Mouse (Mus musculus) lung, embryonic 15.5 days (tissue): ENCODE data around the gene Lgals4. TPM values are rescaled to one million over a fixed set of nuclear protein-coding genes. Genes with fewer than 3 reads are reported as not detected.
"Not testable (repeated sequence)": the region's sequence is repeated elsewhere in the genome, so short reads cannot be mapped to it uniquely, and the experiment has no call there.

Experiments
- ATAC-seq: fragments of 200-750 bp; cut with Nextera tagmentation; 2 replicates; pipeline ENCODE4 v1.8.0; 2017; ENCODE audit warnings: moderate number of reproducible peaks, borderline replicate concordance; ENCODE audit not compliant: low FRiP score, low TSS enrichment; ENCODE audit errors: extremely low read depth
- H3K27ac ChIP-seq: fragments of 300-500 bp; sonication (generic); 2 replicates; pipeline ENCODE4 v1.5.1; 2015; ENCODE audit warnings: moderate library complexity, mild to moderate bottlenecking, inconsistent platforms
- H3K27me3 ChIP-seq: fragments of 300-500 bp; sonication (generic); 2 replicates; pipeline ENCODE4 v1.6.1; 2015; ENCODE audit warnings: inconsistent platforms
- H3K36me3 ChIP-seq: fragments of 300-500 bp; sonication (generic); 2 replicates; pipeline ENCODE4 v1.6.1; 2015; ENCODE audit warnings: inconsistent platforms
- H3K4me1 ChIP-seq: fragments of 300-500 bp; sonication (generic); 2 replicates; pipeline ENCODE4 v1.6.1; 2015; ENCODE audit warnings: inconsistent platforms
- H3K4me2 ChIP-seq: fragments of 300-500 bp; sonication (generic); 2 replicates; pipeline ENCODE4 v1.6.1; 2015; ENCODE audit warnings: inconsistent platforms, mild to moderate bottlenecking, moderate library complexity
- H3K4me3 ChIP-seq: fragments of 300-500 bp; sonication (generic); 2 replicates; pipeline ENCODE4 v1.5.1; 2015; ENCODE audit warnings: mild to moderate bottlenecking, inconsistent platforms
- H3K9ac ChIP-seq: fragments of 300-500 bp; sonication (generic); 2 replicates; pipeline ENCODE4 v1.6.1; 2015; ENCODE audit warnings: inconsistent platforms
- H3K9me3 ChIP-seq: fragments of 300-500 bp; sonication (generic); 2 replicates; pipeline ENCODE4 v1.6.1; 2016; ENCODE audit warnings: inconsistent platforms
- WGBS: fragments of 180-500 bp; shearing (Covaris S2); methylation state at CpG from one replicate; pipeline ENCODE4 v1.1.7; 2015; 5-methylcytosine and 5-hydroxymethylcytosine counted together
- polyA plus RNA-seq: library from polyadenylated mRNA; unstranded; fragments of >200 nt; fragmentation: Nextera tagmentation; extraction: Ambion mirVana; gene quantifications from 2 replicates; pipeline ENCODE4 v1.2.1, GENCODE M21; 2015

Gene Lgals4
- polyA plus RNA-seq, 1 experiment from 2014 or later, result 9.2 TPM

DNA sequence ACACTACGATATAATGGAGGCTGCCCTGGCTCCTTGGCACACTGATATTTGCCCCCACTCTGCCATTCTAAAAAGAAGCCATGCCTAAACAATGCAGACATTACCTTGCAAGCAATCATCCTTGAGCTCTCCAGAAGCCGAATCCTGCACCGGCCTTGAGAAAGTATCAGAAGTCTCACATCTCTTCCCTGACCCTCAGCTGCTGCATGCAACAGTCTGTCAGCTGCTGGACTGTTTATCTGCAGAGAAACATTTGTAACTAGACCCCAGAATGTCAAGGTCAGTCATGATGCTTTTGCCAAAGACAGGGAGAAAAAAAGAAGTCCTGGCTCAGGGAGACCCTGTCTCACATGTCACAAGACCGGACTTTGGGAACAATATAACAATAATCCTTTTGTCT, 42.4 kb downstream of the Lgals4 start:
- no peak overlapping the region for H3K4me3 ChIP-seq
- 56% methylated on average over 4 of the region's 4 CpGs for WGBS

DNA sequence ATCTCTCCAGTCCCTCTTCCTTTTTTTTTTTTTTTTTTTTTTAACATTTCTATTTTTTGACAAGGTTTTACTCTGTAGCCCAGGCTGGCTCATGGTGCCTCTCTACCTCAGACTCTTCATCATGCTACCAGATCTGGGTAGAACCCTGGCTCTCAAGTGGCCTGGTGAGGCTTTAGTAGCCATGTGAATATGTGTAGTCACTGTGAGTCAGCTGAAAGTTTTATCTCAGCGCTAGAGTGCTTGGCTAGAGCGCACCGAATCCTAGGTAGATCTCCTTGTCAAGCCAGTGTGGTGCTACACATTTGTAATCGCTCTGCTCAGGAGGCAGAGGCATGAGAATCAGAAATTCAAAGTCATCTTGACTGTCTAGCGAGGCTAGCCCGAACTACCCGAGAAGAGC, 43.5 kb downstream of the Lgals4 start:
- Histone ChIP-seq H3K9ac (no peak overlapping the region), H3K4me3 (no peak overlapping the region), H3K4me1 (0 out of 2 replicates have a peak, but pooled peaks cover 7% of the 10 kb centered on the region), H3K27ac (no peak overlapping the region), H3K9me3 (no peaks in the 10 kb centered on the region), H3K36me3 (no peaks in the 10 kb centered on the region), H3K4me2 (no peak overlapping the region), H3K27me3 (no peaks in the 10 kb centered on the region)
- 74% methylated on average over 7 of the region's 7 CpGs for WGBS
- no peak for ATAC-seq

More for the DNA sequence above, 42.4 kb downstream of the Lgals4 start:
- no peak overlapping the region for H3K9ac ChIP-seq
- H3K4me2 ChIP-seq, result no peak overlapping the region
- H3K27me3 ChIP-seq, result no peaks in the 10 kb centered on the region
- ATAC-seq, result no peak
- no peaks in the 10 kb centered on the region for H3K9me3 ChIP-seq
- H3K27ac ChIP-seq, result no peak overlapping the region
- 0 out of 2 replicates have a peak, but pooled peaks cover under 1% of the 10 kb centered on the region for H3K4me1 ChIP-seq
- H3K36me3 ChIP-seq, result no peaks in the 10 kb centered on the region

DNA sequence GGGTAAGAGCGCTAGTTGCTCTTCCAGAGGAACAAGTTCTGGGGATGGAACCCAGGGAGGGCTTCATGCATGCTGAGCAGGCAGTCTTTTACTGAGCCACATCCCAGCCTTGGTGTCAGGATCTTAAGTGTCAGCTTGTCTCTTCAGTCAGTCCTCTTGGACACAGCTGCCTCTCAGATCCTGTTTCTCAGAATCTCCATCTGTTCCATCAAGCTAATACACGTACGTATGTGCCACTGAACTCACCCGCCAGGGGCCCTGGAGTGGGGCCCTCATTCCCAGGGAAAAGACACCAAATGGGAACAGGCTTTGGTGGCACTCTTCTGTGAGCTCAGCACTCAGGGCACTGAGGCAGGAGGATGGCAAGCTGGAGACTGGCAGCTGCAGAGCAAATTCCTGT, 44.2 kb downstream of the Lgals4 start:
- Histone ChIP-seq H3K4me2 (no peak overlapping the region), H3K36me3 (no peaks in the 10 kb centered on the region), H3K27me3 (no peaks in the 10 kb centered on the region), H3K9ac (no peak overlapping the region), H3K27ac (no peak overlapping the region), H3K9me3 (no peaks in the 10 kb centered on the region), H3K4me3 (no peak overlapping the region), H3K4me1 (0 out of 2 replicates have a peak, but pooled peaks cover 7% of the 10 kb centered on the region)
- no peak for ATAC-seq
- WGBS, result 67% methylated on average over 4 of the region's 4 CpGs

DNA sequence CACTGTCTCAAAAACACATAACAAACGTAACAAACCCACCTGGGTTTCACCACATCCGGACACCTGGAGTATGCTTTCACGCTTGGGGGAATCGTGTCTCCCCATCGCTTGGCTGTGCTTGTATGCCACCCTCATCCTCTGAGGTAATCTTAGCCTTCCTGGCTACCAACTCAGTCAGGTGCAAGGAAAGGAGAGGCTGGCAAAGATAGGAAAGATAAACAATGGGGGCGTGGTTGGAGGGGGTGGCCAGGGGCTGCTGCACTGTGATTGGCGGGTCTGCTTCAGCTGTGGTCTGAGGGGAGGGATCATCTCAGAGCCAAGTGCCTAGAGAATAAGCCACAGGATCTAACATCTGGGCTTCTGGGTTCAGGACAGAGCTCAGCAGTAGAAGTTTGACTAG, 46.0 kb downstream of the Lgals4 start:
- no peaks in the 10 kb centered on the region for H3K36me3 ChIP-seq
- 63% methylated on average over 7 of the region's 7 CpGs for WGBS
- no peak overlapping the region for H3K9ac ChIP-seq
- H3K9me3 ChIP-seq, result no peaks in the 10 kb centered on the region
- H3K4me3 ChIP-seq, result no peak overlapping the region
- no peaks in the 10 kb centered on the region for H3K27me3 ChIP-seq
- no peak overlapping the region for H3K27ac ChIP-seq
- H3K4me1 ChIP-seq, result 0 out of 2 replicates have a peak, but pooled peaks cover 7% of the 10 kb centered on the region
- ATAC-seq, result no peak
- H3K4me2 ChIP-seq, result no peak overlapping the region

DNA sequence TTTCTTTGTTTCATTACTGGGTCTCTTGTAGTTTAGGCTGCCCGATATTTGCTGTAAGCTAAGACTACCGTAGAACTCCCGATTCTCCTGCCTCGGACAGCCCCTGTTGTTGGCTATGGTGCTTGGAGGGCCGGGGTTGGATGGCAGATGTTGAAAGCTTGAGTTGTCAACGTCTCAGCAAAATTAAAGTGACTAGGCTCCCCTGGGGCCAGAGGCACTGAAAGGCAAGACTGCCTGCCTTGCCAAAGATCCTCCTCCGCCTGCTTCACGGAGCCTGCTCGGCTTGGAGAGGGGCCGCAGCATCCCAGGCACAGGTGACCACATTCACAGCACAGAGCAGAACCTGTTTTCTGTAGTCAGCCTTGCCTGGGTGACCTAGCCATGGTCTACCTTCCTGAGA, 46.9 kb downstream of the Lgals4 start:
- Histone ChIP-seq H3K9me3 (no peaks in the 10 kb centered on the region), H3K36me3 (no peaks in the 10 kb centered on the region), H3K4me3 (no peak overlapping the region), H3K27me3 (0 out of 2 replicates have a peak, but pooled peaks cover 1% of the 10 kb centered on the region), H3K4me1 (0 out of 2 replicates have a peak, but pooled peaks cover 7% of the 10 kb centered on the region), H3K9ac (no peak overlapping the region), H3K4me2 (no peak overlapping the region), H3K27ac (no peak overlapping the region)
- ATAC-seq, result no peak
- WGBS, result 76% methylated on average over 10 of the region's 10 CpGs

DNA sequence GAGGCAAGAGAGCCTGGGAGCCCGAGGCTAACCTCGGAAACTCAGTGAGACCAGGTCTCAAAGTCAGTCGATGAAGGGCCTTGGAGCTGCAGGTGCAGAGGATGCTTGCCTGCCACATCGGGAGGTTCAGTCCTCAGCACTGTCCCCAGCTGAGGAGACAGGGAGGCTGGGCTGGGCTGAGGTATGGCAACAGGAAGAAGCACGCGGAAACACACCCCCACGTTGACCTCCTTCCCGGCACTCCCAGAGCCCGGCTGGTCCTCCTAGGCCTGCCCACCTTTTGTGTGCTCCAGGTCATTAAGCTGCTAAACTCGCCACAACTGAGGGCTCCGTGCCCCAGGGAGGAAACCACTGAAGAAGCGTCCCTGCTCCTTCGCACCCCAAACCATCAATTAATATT, 47.5 kb downstream of the Lgals4 start, which contains the start of gene Capn12:
Gene Capn12, plus strand, starts transcription at position 224 of the 400 bp plus-strand sequence.
- no peak within 1 kb of the TSS for H3K9ac ChIP-seq
- H3K27me3 ChIP-seq, result peaks cover 8% of the 10 kb centered on the region
- H3K4me3 ChIP-seq, result no peak within 1 kb of the TSS
- no peak within 1 kb of the TSS for H3K27ac ChIP-seq
- WGBS, result 37% methylated on average over 13 of the region's 13 CpGs
- H3K36me3 ChIP-seq, result no peaks in the 10 kb centered on the region
- no peak within 1 kb of the TSS for H3K4me2 ChIP-seq
- ATAC-seq, result no peak
- H3K9me3 ChIP-seq, result no peaks in the 10 kb centered on the region
- H3K4me1 ChIP-seq, result 0 out of 2 replicates have a peak, but pooled peaks cover 7% of the 10 kb centered on the region

DNA sequence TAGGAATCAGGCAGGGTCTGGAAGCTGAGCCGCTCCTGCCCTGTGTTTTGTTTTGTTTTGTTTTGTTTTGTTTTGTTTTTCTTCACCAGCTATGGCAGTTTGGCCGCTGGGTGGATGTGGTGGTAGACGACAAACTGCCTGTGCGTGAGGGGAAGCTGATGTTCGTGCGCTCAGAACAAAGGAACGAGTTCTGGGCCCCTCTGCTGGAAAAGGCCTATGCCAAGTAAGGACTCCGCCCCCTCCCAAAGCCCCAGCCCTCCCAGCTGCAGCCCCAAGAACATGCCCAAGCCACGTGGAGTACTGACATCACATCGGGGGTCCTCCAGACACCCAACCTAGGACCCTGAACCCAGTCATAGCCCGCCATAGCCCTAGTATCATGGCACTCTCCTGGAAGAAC, 49.4 kb downstream of the Lgals4 start:
- Histone ChIP-seq H3K9ac (no peak overlapping the region), H3K4me3 (no peak overlapping the region), H3K4me2 (no peak overlapping the region), H3K36me3 (no peaks in the 10 kb centered on the region), H3K27me3 (peaks cover 26% of the 10 kb centered on the region), H3K9me3 (no peaks in the 10 kb centered on the region), H3K4me1 (0 out of 2 replicates have a peak, but pooled peaks cover 7% of the 10 kb centered on the region), H3K27ac (no peak overlapping the region)
- 0 out of 2 replicates have a peak, but pooled peaks have one; percentile 15 for ATAC-seq
- 60% methylated on average over 11 of the region's 11 CpGs for WGBS

DNA sequence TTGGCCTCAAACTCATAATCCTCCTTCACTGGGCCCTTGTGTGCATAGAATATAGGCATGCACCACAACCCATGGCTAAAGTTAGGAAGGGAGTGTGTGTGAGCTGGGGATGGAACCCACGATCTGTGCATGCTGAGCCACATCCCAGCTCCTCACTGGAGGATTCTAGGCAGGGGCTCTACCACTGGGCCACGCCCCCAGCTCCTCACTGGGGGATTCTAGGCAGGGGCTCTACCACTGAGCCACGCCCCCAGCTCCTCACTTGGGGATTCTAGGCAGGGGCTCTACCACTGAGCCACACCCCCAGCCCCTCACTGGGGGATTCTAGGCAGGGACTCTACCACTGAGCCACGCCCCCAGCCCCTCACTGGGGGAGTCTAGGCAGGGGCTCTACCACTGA, 50.0 kb downstream of the Lgals4 start:
- H3K4me2 ChIP-seq, H3K27ac ChIP-seq, H3K9ac ChIP-seq, H3K9me3 ChIP-seq, ATAC-seq, H3K36me3 ChIP-seq, H3K4me3 ChIP-seq: not testable (repeated sequence)
- Histone ChIP-seq H3K27me3 (peaks cover 33% of the 10 kb centered on the region), H3K4me1 (peaks cover 13% of the 10 kb centered on the region)
- 89% methylated on average over 4 of the region's 4 CpGs for WGBS

DNA sequence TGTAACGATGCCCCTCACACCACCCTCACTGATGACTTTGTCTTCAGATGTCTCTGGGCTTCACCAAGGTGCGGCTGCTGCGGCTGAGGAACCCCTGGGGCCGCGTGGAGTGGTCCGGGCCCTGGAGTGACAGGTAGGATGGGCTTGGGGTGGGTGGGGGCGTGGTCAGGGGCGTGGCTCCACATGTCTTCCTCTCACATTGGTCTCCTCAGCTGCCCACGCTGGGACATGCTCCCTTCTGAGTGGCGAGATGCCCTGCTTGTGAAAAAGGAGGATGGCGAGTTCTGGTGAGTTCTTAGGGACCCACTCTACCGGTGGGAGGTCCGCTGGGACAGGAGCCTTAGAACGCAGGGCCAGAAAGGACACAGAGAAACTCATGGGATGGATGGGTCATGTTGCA, 52.8 kb downstream of the Lgals4 start:
- WGBS, result 21% methylated on average over 14 of the region's 14 CpGs
- peaks cover 6% of the 10 kb centered on the region for H3K36me3 ChIP-seq
- no peak overlapping the region for H3K4me2 ChIP-seq
- no peak overlapping the region for H3K9ac ChIP-seq
- no peak for ATAC-seq
- H3K4me1 ChIP-seq, result peaks cover 13% of the 10 kb centered on the region
- no peaks in the 10 kb centered on the region for H3K9me3 ChIP-seq
- H3K27ac ChIP-seq, result no peak overlapping the region
- no peak overlapping the region for H3K4me3 ChIP-seq
- peaks cover 51% of the 10 kb centered on the region for H3K27me3 ChIP-seq

DNA sequence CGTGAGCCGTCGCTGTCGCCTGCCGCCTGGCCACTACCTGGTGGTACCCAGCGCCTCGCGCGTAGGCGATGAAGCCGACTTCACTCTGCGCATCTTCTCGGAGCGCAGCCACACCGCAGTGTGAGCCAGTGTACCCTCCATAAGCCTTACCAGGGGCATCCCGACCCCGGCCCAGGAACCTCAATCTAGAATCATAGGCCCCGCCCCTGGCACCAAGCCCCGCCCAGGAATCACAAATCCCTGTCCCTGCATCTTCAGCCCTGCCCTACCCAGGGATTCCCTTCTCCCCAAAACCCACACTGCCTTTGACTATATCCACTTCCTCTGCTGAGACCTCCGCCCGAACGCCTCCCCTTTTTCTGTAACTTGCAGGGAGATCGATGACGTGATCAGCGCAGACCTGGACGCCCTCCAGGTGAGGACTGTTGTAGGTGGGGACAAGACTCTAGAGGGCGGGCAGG, 55.1 kb downstream of the Lgals4 start:
- Histone ChIP-seq H3K36me3 (peaks cover 26% of the 10 kb centered on the region), H3K9me3 (no peaks in the 10 kb centered on the region), H3K27ac (no peak overlapping the region), H3K4me2 (peak overlapping the region; percentile 59), H3K4me1 (peaks cover 10% of the 10 kb centered on the region), H3K4me3 (peak overlapping the region; percentile 27), H3K27me3 (peaks cover 51% of the 10 kb centered on the region), H3K9ac (no peak overlapping the region)
- 1% methylated on average over 27 of the region's 27 CpGs for WGBS
- no peak for ATAC-seq
